Mouse (Mus musculus) CH12.LX (cell line): ENCODE measurements around the gene Tmem165. TPM values are rescaled to one million over a fixed set of nuclear protein-coding genes. Genes with fewer than 3 reads are reported as not detected.

Source experiments
- DNase-seq: peaks from one replicate; pipeline ENCODE4 v3.0.0-alpha.2; 2013; ENCODE audit errors: extremely low read depth
- H3K27ac ChIP-seq: 2 replicates; pipeline ENCODE4 v1.5.1; 2012; ENCODE audit warnings: low read depth, mild to moderate bottlenecking, control low read depth, moderate library complexity; ENCODE audit not compliant: insufficient read depth
- H3K27me3 ChIP-seq: replicated peaks from 2 replicates; pipeline ENCODE3; 2012; ENCODE audit warnings: inconsistent platforms
- H3K36me3 ChIP-seq, 2 experiments: replicated peaks in 1 of 2; 2 replicates each; pipeline versions ENCODE3 to v1.6.1; 2012; ENCODE audit warnings: inconsistent platforms in 1 of 2, low read length in 1 of 2, mild to moderate bottlenecking in 1 of 2, mixed read lengths in 1 of 2, moderate library complexity in 1 of 2; ENCODE audit not compliant: control insufficient read depth in 1 of 2, insufficient read depth in 1 of 2
- H3K4me1 ChIP-seq, 2 experiments: 2 replicates each; pipeline ENCODE4 v1.6.1; 2012; ENCODE audit warnings: inconsistent platforms in 1 of 2, moderate library complexity in 1 of 2; ENCODE audit not compliant: insufficient read depth in 2 of 2, control insufficient read depth in 1 of 2
- H3K4me2 ChIP-seq: 2 replicates; pipeline ENCODE4 v1.6.1; 2012; ENCODE audit warnings: low read depth, mild to moderate bottlenecking, control low read depth; ENCODE audit not compliant: poor library complexity, insufficient read depth, severe bottlenecking
- H3K4me3 ChIP-seq, 3 experiments: fragments of 150-350 bp in 1 of 3; sonication (generic) in 1 of 3; replicated peaks in 1 of 3; 2 replicates each; pipeline versions ENCODE3 to v1.5.1; 2011 to 2012; ENCODE audit warnings: low read depth in 2 of 3, low read length in 2 of 3, mild to moderate bottlenecking in 2 of 3, moderate library complexity in 2 of 3, control low read depth in 1 of 3, improper control_type of control experiment in 1 of 3, inconsistent platforms in 1 of 3, mixed read lengths in 1 of 3; ENCODE audit not compliant: poor library complexity in 1 of 3
- H3K79me2 ChIP-seq: replicated peaks from 2 replicates; pipeline ENCODE4 v1.6.1; 2012; ENCODE audit warnings: mild to moderate bottlenecking, moderate library complexity; ENCODE audit not compliant: control insufficient read depth, poor library complexity, insufficient read depth, severe bottlenecking; ENCODE audit errors: extremely low read depth
- H3K9ac ChIP-seq: 2 replicates; pipeline ENCODE4 v1.6.1; 2012; ENCODE audit warnings: low read depth, mild to moderate bottlenecking, control low read depth, moderate library complexity; ENCODE audit not compliant: insufficient read depth
- H3K9me3 ChIP-seq: replicated peaks from 2 replicates; pipeline ENCODE3; 2012; ENCODE audit warnings: low read length, inconsistent platforms, mixed read lengths
- CHD2 ChIP-seq: IDR thresholded peaks from 2 replicates; pipeline ENCODE4 v1.6.1; 2011; ENCODE audit warnings: low read length, improper control_type of control experiment
- E2F4 ChIP-seq: IDR thresholded peaks from 2 replicates; pipeline ENCODE4 v1.6.1; 2011; ENCODE audit warnings: low read depth, low read length, improper control_type of control experiment; ENCODE audit not compliant: insufficient replicate concordance
- ELF1 ChIP-seq: IDR thresholded peaks from 2 replicates; pipeline ENCODE4 v1.6.1; 2014; ENCODE audit warnings: low read depth, mild to moderate bottlenecking, inconsistent platforms, low read length, improper control_type of control experiment
- EP300 ChIP-seq: IDR thresholded peaks from 2 replicates; pipeline ENCODE4 v1.6.1; 2011; ENCODE audit warnings: low read length, improper control_type of control experiment
- GABPA ChIP-seq: IDR thresholded peaks from 2 replicates; pipeline ENCODE4 v1.6.1; 2012; ENCODE audit warnings: low read depth, low read length, improper control_type of control experiment, inconsistent platforms; ENCODE audit not compliant: insufficient replicate concordance
- IRF4 ChIP-seq: IDR thresholded peaks from 2 replicates; pipeline ENCODE4 v1.6.1; 2014; ENCODE audit warnings: low read depth, mild to moderate bottlenecking, inconsistent platforms, low read length, improper control_type of control experiment
- MAX ChIP-seq: IDR thresholded peaks from 2 replicates; pipeline ENCODE4 v1.6.1; 2011; ENCODE audit warnings: low read length, improper control_type of control experiment
- MEF2A ChIP-seq: IDR thresholded peaks from 2 replicates; pipeline ENCODE4 v1.6.1; 2014; ENCODE audit warnings: low read depth, mild to moderate bottlenecking, inconsistent platforms, low read length, improper control_type of control experiment, borderline replicate concordance
- NRF1 ChIP-seq: IDR thresholded peaks from 2 replicates; pipeline ENCODE4 v1.6.1; 2014; ENCODE audit warnings: low read depth, mild to moderate bottlenecking, inconsistent platforms, low read length, improper control_type of control experiment, moderate library complexity
- SIN3A ChIP-seq: IDR thresholded peaks from 2 replicates; pipeline ENCODE4 v1.6.1; 2012; ENCODE audit warnings: low read length, improper control_type of control experiment, inconsistent platforms
- TBP ChIP-seq: conservative IDR thresholded peaks from 2 replicates; pipeline ENCODE4 v1.6.1; 2011; ENCODE audit warnings: low read depth, low read length, improper control_type of control experiment
- TCF12 ChIP-seq: IDR thresholded peaks from 2 replicates; pipeline ENCODE4 v1.6.1; 2014; ENCODE audit warnings: low read depth, mild to moderate bottlenecking, inconsistent platforms, low read length, improper control_type of control experiment
- USF1 ChIP-seq: IDR thresholded peaks from 2 replicates; pipeline ENCODE4 v1.6.1; 2014; ENCODE audit warnings: low read depth, mild to moderate bottlenecking, inconsistent platforms, low read length, improper control_type of control experiment
- ZKSCAN1 ChIP-seq: IDR thresholded peaks from 2 replicates; pipeline ENCODE4 v1.6.1; 2012; ENCODE audit warnings: low read depth, inconsistent platforms, low read length, improper control_type of control experiment, borderline replicate concordance
- ZMIZ1 ChIP-seq: IDR thresholded peaks from 2 replicates; pipeline ENCODE4 v1.6.1; 2012; ENCODE audit warnings: low read depth, mild to moderate bottlenecking, inconsistent platforms, low read length, improper control_type of control experiment
- dilution Hi-C: fragments of 300-500 bp; cut with MboI; formaldehyde crosslinking; loops from 2 replicates; pipeline ENCODE4 v1.14.3; 2020; ENCODE audit warnings: low sequenced_read_pairs; ENCODE audit not compliant: extremely low pct_unique_long_range_greater_than_20kb, extremely low pct_ligation_motif_present
- in situ Hi-C: fragments of 300-500 bp; cut with MboI; formaldehyde crosslinking; loops from 3 replicates; pipeline ENCODE4 v1.14.3; 2019; ENCODE audit warnings: low sequenced_read_pairs, low pct_ligation_motif_present, low pct_unique_long_range_greater_than_20kb, mixed read lengths
- polyA plus RNA-seq: library from polyadenylated mRNA; unstranded; fragments of >175 nt; gene quantifications from 2 replicates; pipeline ENCODE4 v1.2.1, GENCODE M21; 2012; ENCODE audit warnings: low read depth; ENCODE audit not compliant: insufficient read length
- total RNA-seq, 2 experiments: library from RNA; depleted of rRNA; stranded (reverse); fragments of 300-350 nt in 1 of 2; fragments of >200 nt in 1 of 2; gene quantifications; 2 replicates each; pipeline ENCODE4 v1.2.3; 2012 to 2014

Gene Tmem165
- total and polyA plus RNA-seq, 3 experiments, result 64.2 to 144 (median 96.2) TPM

DNA sequence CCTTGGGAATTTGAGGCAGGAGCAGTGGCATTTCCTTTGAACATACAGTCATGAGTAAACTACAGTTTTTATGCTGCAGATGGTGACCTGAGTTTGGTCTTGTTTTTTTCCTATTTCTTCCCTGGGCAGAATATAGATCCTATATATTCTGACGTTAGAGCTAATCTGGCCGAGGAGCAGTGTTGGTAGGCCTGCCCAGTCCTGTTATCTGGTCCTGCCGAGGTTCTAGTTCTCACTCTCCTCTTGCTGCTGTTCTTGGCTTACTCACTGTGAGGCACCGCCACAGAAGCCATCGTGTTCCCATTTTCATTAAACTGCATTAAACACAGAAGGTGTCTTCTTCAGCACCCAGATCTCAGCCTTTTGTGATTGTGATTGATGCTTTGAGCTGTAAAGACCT, 4.2 kb downstream of the Tmem165 start:
- DNase-seq, result no peak
- dilution Hi-C loops, result no loop called here

GRCm38 (mm10) chr5:76190609-76191008, 6.9 kb downstream of the Tmem165 start:
- DNase-seq, result no peak
- Histone ChIP-seq H3K27ac (no peak overlapping the region), H3K4me1 (peaks cover 22 to 92% of the 10 kb centered on the region in 2 experiments), H3K4me2 (no peak overlapping the region), H3K9me3 (no peaks in the 10 kb centered on the region), H3K9ac (no peak overlapping the region), H3K36me3 (peaks cover 12 to 50% of the 10 kb centered on the region in 2 experiments), H3K79me2 (peaks cover 51% of the 10 kb centered on the region), H3K4me3 (no peak overlapping the region), H3K27me3 (no peaks in the 10 kb centered on the region)
- dilution Hi-C loops, result no loop called here
- TF ChIP-seq MAX (no peak), IRF4 (no peak)
- in situ Hi-C loops, result no loop called here

More for the DNA sequence above, 4.2 kb downstream of the Tmem165 start:
- in situ Hi-C loops, result no loop called here
- Histone ChIP-seq H3K9ac (no peak overlapping the region), H3K4me2 (no peak overlapping the region), H3K9me3 (no peaks in the 10 kb centered on the region), H3K4me3 (no peak overlapping the region), H3K79me2 (peaks cover 51% of the 10 kb centered on the region), H3K36me3 (peaks cover 5 to 37% of the 10 kb centered on the region in 2 experiments), H3K4me1 (peaks cover 15 to 76% of the 10 kb centered on the region in 2 experiments), H3K27me3 (peaks cover under 1% of the 10 kb centered on the region), H3K27ac (no peak overlapping the region)
- no peak for TF ChIP-seq TBP
- no peak for TF ChIP-seq SIN3A
- TF ChIP-seq MEF2A, result no peak
- no peak for TF ChIP-seq E2F4
- no peak for TF ChIP-seq ELF1
- no peak for TF ChIP-seq USF1
- no peak for TF ChIP-seq ZKSCAN1
- no peak for TF ChIP-seq ZMIZ1
- TF ChIP-seq NRF1, result no peak
- TF ChIP-seq GABPA, result no peak
- no peak for TF ChIP-seq CHD2
- TF ChIP-seq EP300, result no peak
- no peak for TF ChIP-seq TCF12

DNA sequence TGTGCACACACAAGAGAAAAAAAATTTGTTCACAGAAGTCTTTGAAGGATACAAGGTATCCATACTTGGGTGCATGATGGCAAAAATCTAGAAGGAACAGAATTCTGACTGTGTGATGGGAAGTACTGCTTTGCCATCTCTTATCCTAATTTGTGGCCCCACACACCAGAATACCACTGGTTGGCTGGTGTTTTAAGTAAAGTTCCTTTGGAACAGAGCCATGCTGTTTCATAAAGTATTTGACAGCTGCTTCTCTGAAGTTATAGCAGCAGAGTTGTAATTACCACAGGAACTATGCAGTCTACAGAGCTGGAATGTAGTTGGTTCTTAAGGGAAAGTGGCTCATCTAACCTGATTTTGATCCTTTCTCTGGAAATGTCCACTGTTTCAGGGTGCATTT, 9.4 kb downstream of the Tmem165 start:
- Histone ChIP-seq H3K27me3 (no peaks in the 10 kb centered on the region), H3K4me1 (peaks cover 19 to 71% of the 10 kb centered on the region in 2 experiments), H3K79me2 (peaks cover 40% of the 10 kb centered on the region), H3K4me3 (no peak overlapping the region), H3K4me2 (no peak overlapping the region), H3K27ac (no peak overlapping the region), H3K36me3 (peaks cover 21 to 53% of the 10 kb centered on the region in 2 experiments), H3K9me3 (no peaks in the 10 kb centered on the region), H3K9ac (no peak overlapping the region)
- no peak for DNase-seq
- in situ Hi-C loops (no loop called here), dilution Hi-C loops (no loop called here)
- no peak for TF ChIP-seq ZMIZ1
